Mouse (Mus musculus): Measurements from ENCODE around the gene Clec1a. TPM values are rescaled to one million over a fixed set of nuclear protein-coding genes. Genes with fewer than 3 reads are reported as not detected.

The Clec1a gene
- polyA plus RNA-seq, 1 experiment from 2014 or later = 1.7 TPM

DNA sequence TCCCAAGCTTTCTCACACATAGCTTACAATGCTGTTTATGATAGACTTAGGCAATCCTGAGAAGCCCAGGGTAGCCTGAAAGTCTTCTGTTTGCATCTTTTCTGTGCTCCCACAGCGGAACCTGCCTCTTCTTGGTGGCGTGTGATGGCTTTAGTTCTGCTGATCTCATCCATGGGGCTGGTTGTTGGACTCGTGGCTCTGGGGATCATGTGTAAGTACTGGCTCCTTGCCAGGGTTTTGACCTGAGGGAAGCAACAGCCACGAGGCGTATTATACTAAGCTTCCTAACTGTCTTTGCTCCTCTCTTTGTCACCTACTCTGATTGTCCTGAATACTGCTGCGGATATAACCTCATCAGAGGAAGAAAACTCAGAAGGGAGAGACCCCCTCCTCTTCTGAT lies 51.9 kb downstream of the Clec1a start:
- no peaks in the 10 kb centered on the region for H3K4me1 ChIP-seq (replicated peaks)
- 67% methylated on average over 6 of the region's 6 CpGs for WGBS

DNA sequence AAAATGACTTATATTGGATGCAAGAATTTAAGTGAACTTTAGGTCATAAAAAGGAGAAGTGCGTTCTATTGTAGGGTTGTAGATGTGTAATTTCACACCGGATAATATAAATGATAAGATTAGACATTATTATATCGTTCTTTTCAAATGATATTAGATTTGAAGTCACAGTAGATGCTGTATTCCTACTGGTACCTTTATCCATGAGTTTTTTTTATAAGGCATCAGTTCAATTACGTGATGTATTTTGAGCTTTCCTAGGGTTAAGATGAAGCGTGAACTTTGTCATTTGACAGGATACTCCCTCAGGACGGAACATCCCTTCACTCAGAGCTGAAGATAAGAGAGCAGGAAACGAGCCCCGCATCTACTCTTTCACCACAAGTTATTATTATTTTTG lies 54.8 kb downstream of the Clec1a start, which contains the start of gene Clec1b:
Gene Clec1b, plus strand, starts transcription at position 301 of the 400 bp plus-strand sequence.
- H3K9me3 ChIP-seq = no peaks in the 10 kb centered on the region
- H3K27me3 ChIP-seq = no peaks in the 10 kb centered on the region
- no peak within 1 kb of the TSS for H3K4me3 ChIP-seq (replicated peaks)
- WGBS = 91% methylated on average over 8 of the region's 8 CpGs
- ATAC-seq = no peak
- no peaks in the 10 kb centered on the region for H3K4me1 ChIP-seq (replicated peaks)
- H3K36me3 ChIP-seq = no peaks in the 10 kb centered on the region
- H3K27ac ChIP-seq = no peak within 1 kb of the TSS
- no peak within 1 kb of the TSS for H3K4me2 ChIP-seq (replicated peaks)
- H3K9ac ChIP-seq (replicated peaks) = no peak within 1 kb of the TSS

More for the DNA sequence above, 51.9 kb downstream of the Clec1a start:
- H3K36me3 ChIP-seq = no peaks in the 10 kb centered on the region
- no peaks in the 10 kb centered on the region for H3K27me3 ChIP-seq
- H3K9me3 ChIP-seq = no peaks in the 10 kb centered on the region
- no peak overlapping the region for H3K4me3 ChIP-seq (replicated peaks)
- no peak overlapping the region for H3K27ac ChIP-seq
- no peak overlapping the region for H3K9ac ChIP-seq (replicated peaks)
- no peak for ATAC-seq
- H3K4me2 ChIP-seq (replicated peaks) = no peak overlapping the region

DNA sequence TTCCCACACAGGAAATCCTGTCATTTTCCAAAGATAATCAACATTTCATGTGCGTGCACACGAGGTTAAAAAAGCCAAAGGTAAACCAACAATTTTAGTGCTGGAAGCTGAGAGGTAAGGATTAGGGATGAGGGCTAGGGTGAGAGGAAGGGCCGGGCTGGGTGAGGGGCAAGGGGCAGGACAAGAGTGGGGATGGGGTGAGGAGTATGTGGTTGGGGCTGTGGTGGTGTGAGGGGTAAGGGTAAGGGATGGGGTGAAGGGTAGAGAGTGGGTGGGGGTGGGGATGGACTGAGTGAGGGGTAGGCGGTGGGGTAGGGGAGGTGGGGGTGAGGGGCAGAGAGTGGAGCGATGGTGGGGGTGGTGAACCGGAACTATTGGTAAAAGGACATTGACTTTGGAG lies 58.1 kb downstream of the Clec1a start:
- Histone ChIP-seq H3K4me2 (replicated peaks) (no peak overlapping the region), H3K4me3 (replicated peaks) (no peak overlapping the region), H3K27ac (no peak overlapping the region), H3K27me3 (no peaks in the 10 kb centered on the region), H3K36me3 (no peaks in the 10 kb centered on the region), H3K9ac (replicated peaks) (no peak overlapping the region), H3K4me1 (replicated peaks) (no peaks in the 10 kb centered on the region), H3K9me3 (no peaks in the 10 kb centered on the region)
- 77% methylated on average over 6 of the region's 6 CpGs for WGBS
- ATAC-seq = peak; percentile 87

DNA sequence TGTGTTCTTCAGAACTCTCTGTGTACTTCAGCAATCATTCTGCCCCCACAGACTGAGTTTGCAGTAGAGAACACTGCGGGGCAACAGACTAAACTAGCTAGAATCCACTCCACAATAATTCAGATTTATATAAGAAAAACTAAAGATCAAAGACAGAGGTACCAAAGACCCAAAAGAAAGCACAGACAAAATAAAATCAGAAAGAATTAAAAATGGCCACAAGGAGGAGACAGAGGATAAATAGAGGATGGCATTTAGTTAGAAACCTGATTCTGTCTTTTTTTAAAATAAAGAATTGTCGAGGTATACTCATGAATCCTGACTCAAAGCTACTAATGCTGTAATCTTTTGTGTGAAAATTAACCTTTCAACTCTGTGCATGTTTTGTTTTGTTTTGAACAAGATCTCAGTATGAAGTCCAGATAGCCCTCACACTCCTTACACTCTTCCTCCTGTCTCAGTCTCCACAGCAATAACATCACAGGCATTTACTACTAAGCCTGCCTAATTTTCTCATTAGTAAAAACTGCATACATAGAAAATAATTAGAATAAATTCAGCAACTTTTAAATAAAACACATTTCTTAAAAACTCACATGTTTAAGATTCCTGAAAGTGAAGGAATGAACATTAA lies 58.6 kb downstream of the Clec1a start:
- Histone ChIP-seq H3K9me3 (no peaks in the 10 kb centered on the region), H3K27me3 (no peaks in the 10 kb centered on the region), H3K27ac (no peak overlapping the region), H3K36me3 (no peaks in the 10 kb centered on the region), H3K4me2 (replicated peaks) (no peak overlapping the region), H3K9ac (replicated peaks) (no peak overlapping the region), H3K4me3 (replicated peaks) (no peak overlapping the region), H3K4me1 (replicated peaks) (no peaks in the 10 kb centered on the region)
- 32% methylated on average over 2 of the region's 2 CpGs for WGBS
- ATAC-seq = 0 out of 2 replicates have a peak, but pooled peaks have one; percentile 45

DNA sequence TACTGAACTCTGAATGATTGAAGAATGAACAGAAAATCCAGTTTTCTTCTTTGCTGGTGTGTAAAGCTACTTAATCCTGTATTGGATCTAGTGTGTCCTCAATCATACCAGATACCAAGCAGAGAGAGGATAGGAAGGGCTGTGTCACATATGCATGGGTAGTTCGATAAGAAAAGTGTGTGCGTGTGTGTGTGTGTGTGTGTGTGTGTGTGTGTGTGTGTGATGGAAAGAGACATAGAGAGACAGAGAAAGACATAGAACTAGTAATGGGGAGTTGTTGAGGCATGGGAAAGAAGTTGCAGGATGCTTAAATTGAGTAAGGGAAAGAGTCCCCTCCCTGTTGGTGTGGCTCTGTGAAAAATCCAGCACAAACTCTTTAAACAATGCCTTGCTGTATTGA lies 66.0 kb downstream of the Clec1a start, which contains the start of gene Clec12b:
Gene Clec12b, minus strand, starts transcription at position 101 of the 400 bp plus-strand sequence.
- no peak within 1 kb of the TSS for H3K9ac ChIP-seq (replicated peaks)
- no peak within 1 kb of the TSS for H3K4me2 ChIP-seq (replicated peaks)
- 83% methylated on average over 2 of the region's 2 CpGs for whole genome bisulfite sequencing
- H3K27me3 ChIP-seq = no peaks in the 10 kb centered on the region
- no peak for ATAC-seq
- H3K27ac ChIP-seq = no peak within 1 kb of the TSS
- H3K36me3 ChIP-seq = no peaks in the 10 kb centered on the region
- H3K4me3 ChIP-seq (replicated peaks) = no peak within 1 kb of the TSS
- 0 out of 2 replicates have a peak, but pooled peaks cover 5% of the 10 kb centered on the region for H3K4me1 ChIP-seq (replicated peaks)
- H3K9me3 ChIP-seq = no peaks in the 10 kb centered on the region

DNA sequence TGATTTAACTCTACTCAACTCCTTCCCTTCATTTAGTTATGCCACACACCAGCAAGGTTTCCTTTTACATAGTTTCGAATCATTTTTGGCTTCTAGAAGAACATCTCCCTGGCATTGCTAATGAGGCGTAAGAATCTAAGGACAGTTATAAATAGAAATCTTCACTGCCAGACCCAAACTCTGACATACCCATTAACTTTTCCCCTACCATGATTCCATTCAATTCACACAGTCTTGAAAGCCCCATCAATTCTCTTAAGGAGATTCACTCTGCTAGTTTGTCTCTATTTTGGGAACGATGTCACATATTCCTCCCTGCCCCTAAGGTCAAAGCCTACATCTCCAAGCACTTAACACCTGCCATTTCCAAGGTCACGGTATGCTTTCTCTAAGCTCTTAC lies 66.8 kb downstream of the Clec1a start:
- Histone ChIP-seq H3K4me2 (replicated peaks) (no peak overlapping the region), H3K36me3 (no peaks in the 10 kb centered on the region), H3K27ac (no peak overlapping the region), H3K4me3 (replicated peaks) (no peak overlapping the region), H3K27me3 (no peaks in the 10 kb centered on the region), H3K9ac (replicated peaks) (no peak overlapping the region), H3K9me3 (no peaks in the 10 kb centered on the region), H3K4me1 (replicated peaks) (0 out of 2 replicates have a peak, but pooled peaks cover 5% of the 10 kb centered on the region)
- no peak for ATAC-seq
- 71% methylated on average over 4 of the region's 4 CpGs for WGBS

DNA sequence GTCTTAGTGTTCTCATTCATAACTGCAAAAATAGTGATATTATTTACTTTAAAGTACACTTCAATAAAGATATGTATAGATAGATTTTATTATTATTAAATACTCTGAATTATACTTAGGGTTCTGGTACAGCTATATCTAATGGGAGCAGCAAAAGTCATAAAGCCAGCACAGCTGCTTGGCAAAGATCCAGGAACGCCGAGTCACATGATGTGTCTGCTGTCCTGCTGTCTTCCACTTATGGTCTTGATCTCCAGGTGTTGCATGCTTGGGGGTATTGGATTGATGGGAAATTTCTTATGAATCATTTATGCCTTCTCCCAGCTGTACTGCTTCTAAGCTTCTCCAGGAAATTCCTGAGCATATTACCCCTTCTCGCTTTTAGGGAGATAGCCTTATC lies 68.3 kb downstream of the Clec1a start:
- no peaks in the 10 kb centered on the region for H3K36me3 ChIP-seq
- no peaks in the 10 kb centered on the region for H3K27me3 ChIP-seq
- no peaks in the 10 kb centered on the region for H3K9me3 ChIP-seq
- H3K9ac ChIP-seq (replicated peaks) = no peak overlapping the region
- no peak for ATAC-seq
- no peak overlapping the region for H3K4me2 ChIP-seq (replicated peaks)
- 0 out of 2 replicates have a peak, but pooled peaks cover 5% of the 10 kb centered on the region for H3K4me1 ChIP-seq (replicated peaks)
- no peak overlapping the region for H3K27ac ChIP-seq
- WGBS = 92% methylated on average over 3 of the region's 3 CpGs
- no peak overlapping the region for H3K4me3 ChIP-seq (replicated peaks)

DNA sequence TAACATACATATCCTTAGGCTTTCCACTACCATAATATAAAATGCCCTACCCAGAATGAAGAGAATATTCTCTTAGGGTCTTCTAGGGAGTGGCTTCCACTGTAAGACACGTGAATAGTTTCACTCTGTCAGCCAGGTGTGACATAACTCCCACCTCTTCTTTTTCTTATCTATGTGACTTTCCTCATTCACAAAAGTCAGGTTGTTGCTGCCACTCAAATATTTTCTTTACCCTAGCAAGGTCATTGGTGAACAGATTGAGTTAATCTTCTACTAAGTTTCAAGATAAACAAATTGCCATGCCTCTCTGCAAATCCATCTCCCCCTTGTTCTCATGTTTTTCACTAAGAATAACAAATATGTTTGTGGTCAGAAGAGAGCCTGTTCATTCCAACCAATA lies 70.1 kb downstream of the Clec1a start:
- Histone ChIP-seq H3K4me2 (replicated peaks) (no peak overlapping the region), H3K36me3 (no peaks in the 10 kb centered on the region), H3K4me3 (replicated peaks) (no peak overlapping the region), H3K27me3 (no peaks in the 10 kb centered on the region), H3K27ac (no peak overlapping the region), H3K9ac (replicated peaks) (no peak overlapping the region), H3K4me1 (replicated peaks) (0 out of 2 replicates have a peak, but pooled peaks cover 5% of the 10 kb centered on the region), H3K9me3 (no peaks in the 10 kb centered on the region)
- WGBS = 83% methylated on average over 1 of the region's 1 CpGs
- ATAC-seq = no peak

DNA sequence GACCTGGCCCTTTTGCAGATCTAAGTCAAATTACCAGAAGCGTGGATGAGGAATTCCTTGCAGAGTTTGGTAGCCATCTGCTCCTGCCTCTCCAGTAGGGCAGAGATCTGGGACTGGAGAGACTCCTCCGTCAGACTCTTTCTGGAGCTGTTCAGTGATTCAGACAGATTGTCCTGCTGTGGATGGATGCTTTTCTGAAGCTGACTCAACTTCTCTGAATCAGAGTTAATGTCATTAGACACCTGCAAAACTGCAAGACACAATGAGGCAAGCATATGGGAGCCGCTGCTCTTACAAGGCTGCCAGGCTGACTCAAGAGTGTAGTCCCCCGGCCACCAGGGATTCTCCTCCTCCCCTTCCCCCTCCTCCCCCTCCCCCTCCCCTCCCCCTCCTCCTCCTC lies 71.3 kb downstream of the Clec1a start:
- H3K27me3 ChIP-seq = no peaks in the 10 kb centered on the region
- no peak for ATAC-seq
- H3K4me1 ChIP-seq (replicated peaks) = 0 out of 2 replicates have a peak, but pooled peaks cover 3% of the 10 kb centered on the region
- no peaks in the 10 kb centered on the region for H3K36me3 ChIP-seq
- H3K4me3 ChIP-seq (replicated peaks) = no peak overlapping the region
- H3K27ac ChIP-seq = no peak overlapping the region
- H3K9ac ChIP-seq (replicated peaks) = no peak overlapping the region
- no peak overlapping the region for H3K4me2 ChIP-seq (replicated peaks)
- H3K9me3 ChIP-seq = no peaks in the 10 kb centered on the region; the same call in 1 of the 2 replicates
- 65% methylated on average over 4 of the region's 4 CpGs for WGBS

DNA sequence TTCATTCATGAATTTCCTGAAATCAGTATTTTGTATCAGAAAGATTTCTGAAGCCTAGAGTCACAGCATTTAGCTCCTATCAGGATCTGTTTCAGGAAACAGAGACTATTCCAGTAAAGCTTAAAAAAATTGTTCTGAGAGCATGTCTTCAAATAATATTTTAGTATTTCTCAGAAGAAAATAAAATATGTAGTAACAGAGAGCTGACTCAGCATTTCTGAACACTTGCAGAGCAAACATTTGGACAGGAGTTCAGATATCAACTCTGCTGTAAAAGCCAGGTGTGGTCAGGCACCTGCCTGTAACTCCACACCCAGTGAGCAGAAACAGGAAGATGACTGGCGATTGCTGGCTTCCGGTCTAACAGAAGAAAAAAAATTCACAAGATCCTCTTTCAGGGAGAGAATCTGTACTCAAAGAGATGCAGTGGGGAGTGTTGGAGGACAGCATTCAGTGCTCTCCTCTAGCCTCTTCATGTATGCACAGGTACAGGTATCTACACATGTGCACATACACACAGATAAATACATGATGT lies 76.8 kb downstream of the Clec1a start:
- Histone ChIP-seq H3K36me3 (no peaks in the 10 kb centered on the region), H3K27ac (no peak overlapping the region), H3K27me3 (no peaks in the 10 kb centered on the region), H3K4me1 (replicated peaks) (no peaks in the 10 kb centered on the region), H3K9me3 (no peaks in the 10 kb centered on the region; the same call in 1 of the 2 replicates), H3K4me2 (replicated peaks) (no peak overlapping the region), H3K4me3 (replicated peaks) (no peak overlapping the region), H3K9ac (replicated peaks) (no peak overlapping the region)
- ATAC-seq = no peak
- 94% methylated on average over 2 of the region's 2 CpGs for WGBS
